Comparison of ENCODE assay signal across 19 mouse cellular contexts in the genomic region with DNA sequence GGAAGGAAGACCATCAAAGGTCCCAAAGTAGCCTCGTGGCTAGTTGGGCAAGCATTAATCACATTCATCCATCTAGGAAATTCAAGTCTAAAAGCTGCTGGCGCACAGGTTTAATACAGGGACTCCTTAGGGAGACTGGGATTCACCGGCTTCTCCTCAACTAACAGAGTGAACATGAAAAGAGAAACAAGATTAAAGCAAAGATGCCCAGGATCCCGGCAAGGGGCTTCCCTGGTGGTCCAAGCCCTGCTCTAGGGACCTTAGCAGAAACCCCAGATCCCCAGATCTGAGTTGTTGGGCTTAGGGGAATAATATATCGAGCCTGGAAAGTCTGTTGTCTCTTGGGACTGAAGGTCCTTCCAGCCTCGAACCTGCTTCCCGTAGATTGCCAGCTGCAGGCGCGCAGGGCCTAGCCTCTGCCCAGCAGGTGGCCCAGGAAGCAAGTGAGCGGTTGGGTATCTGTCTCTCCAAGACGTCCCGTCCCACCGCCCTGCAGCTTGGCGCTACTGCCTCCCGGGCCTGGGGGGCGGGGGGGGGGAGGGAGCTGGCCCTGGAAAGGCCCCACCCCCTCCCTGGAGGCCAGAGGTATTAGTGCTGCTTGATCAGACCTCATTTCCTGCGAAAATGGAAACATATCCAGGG. TPM values are rescaled to one million over a fixed set of nuclear protein-coding genes. Genes with fewer than 3 reads are reported as not detected.
DNase-seq lines count a peak whose midpoint lies in the region; ATAC-seq and TF ChIP-seq lines count a peak whose summit lies in the region.
"Had no signal": no experiment of that assay in that cellular context is flagged by ENCODE, and none has a peak within 500 bp of the region (broad histone marks: within the 10 kb centered on the region; RNA-seq: fewer than 3 reads in every experiment).

No protein-coding gene starts in this region.

- H3K4me3 ChIP-seq in liver, embryonic 14.5 days (ENCODE audit: insufficient read depth in 1 of 2, low read depth in 2 of 2, low read length in 2 of 2): no peak overlapping the region
- no peak overlapping the region for H3K4me3 ChIP-seq in liver, embryonic 12.5 days
- no peak overlapping the region for H3K4me3 ChIP-seq in limb, embryonic 11.5 days (ENCODE audit: low read depth, low read length)
- H3K4me3 ChIP-seq: myocyte had no signal

- H3K4me2 ChIP-seq in liver, embryonic 14.5 days (ENCODE audit: low read depth): no peak overlapping the region
- H3K4me2 ChIP-seq in liver, embryonic 12.5 days: no peak overlapping the region
- H3K4me2 ChIP-seq in limb, embryonic 11.5 days (ENCODE audit: low read depth, severe bottlenecking): no peak overlapping the region

- ATAC-seq in liver, embryonic 14.5 days (ENCODE audit: insufficient read depth): no peak
- ATAC-seq in liver, embryonic 12.5 days: no peak
- ATAC-seq in limb, embryonic 11.5 days (ENCODE audit: insufficient number of reproducible peaks, low FRiP score, low TSS enrichment, low read depth): no peak
- ATAC-seq: forebrain, postnatal 0 days; Patski had no signal

- 5% methylated on average over 17 of the region's 17 CpGs for WGBS in liver, embryonic 14.5 days (ENCODE audit: insufficient replicate concordance)
- WGBS in liver, embryonic 12.5 days (ENCODE audit: insufficient replicate concordance): 6% methylated on average over 17 of the region's 17 CpGs
- 3% methylated on average over 17 of the region's 17 CpGs for WGBS in limb, embryonic 11.5 days

- no peak overlapping the region for H3K27ac ChIP-seq in liver, embryonic 14.5 days
- no peak overlapping the region for H3K27ac ChIP-seq in liver, embryonic 12.5 days
- no peak overlapping the region for H3K27ac ChIP-seq in limb, embryonic 11.5 days (replicated peaks; ENCODE audit: low read depth, low read length)
- H3K27ac ChIP-seq: embryonic facial prominence, embryonic 13.5 days; limb, embryonic 15.5 days had no signal

- intact Hi-C loops in left cerebral cortex, postnatal 36 days (cut with DNase I): loop anchor here (5.0 kb wide), 2 partner anchors 80 to 525 kb away; partner anchors contain the start of gene Npm3

- H3K27me3 ChIP-seq in liver, embryonic 14.5 days (ENCODE audit: control insufficient read depth, insufficient read depth, low read length): peaks cover 63% of the 10 kb centered on the region
- H3K27me3 ChIP-seq in liver, embryonic 12.5 days (replicated peaks): peaks cover 93% of the 10 kb centered on the region
- peaks cover 63% of the 10 kb centered on the region for H3K27me3 ChIP-seq in limb, embryonic 11.5 days (ENCODE audit: control insufficient read depth, insufficient read depth, low read length)

- no peaks in the 10 kb centered on the region for H3K9me3 ChIP-seq in liver, embryonic 14.5 days (ENCODE audit: control insufficient read depth, low read length)
- H3K9me3 ChIP-seq in liver, embryonic 12.5 days (replicated peaks): no peaks in the 10 kb centered on the region
- no peaks in the 10 kb centered on the region for H3K9me3 ChIP-seq in limb, embryonic 11.5 days (ENCODE audit: control insufficient read depth, low read length)
- H3K9me3 ChIP-seq: embryonic facial prominence, embryonic 13.5 days; limb, embryonic 15.5 days had no signal

- H3K9ac ChIP-seq in liver, embryonic 14.5 days (replicated peaks): no peak overlapping the region
- H3K9ac ChIP-seq in liver, embryonic 12.5 days: no peak overlapping the region
- H3K9ac ChIP-seq in limb, embryonic 11.5 days (ENCODE audit: low read length): no peak overlapping the region
- H3K9ac ChIP-seq: forebrain, postnatal 0 days; limb, embryonic 15.5 days had no signal

- H3K36me3 ChIP-seq in liver, embryonic 14.5 days (replicated peaks; ENCODE audit: control insufficient read depth, insufficient read depth, low read depth): no peaks in the 10 kb centered on the region
- no peaks in the 10 kb centered on the region for H3K36me3 ChIP-seq in liver, embryonic 12.5 days
- H3K36me3 ChIP-seq in limb, embryonic 11.5 days (ENCODE audit: control insufficient read depth, insufficient read depth, low read length): no peaks in the 10 kb centered on the region
- H3K36me3 ChIP-seq: embryonic facial prominence, embryonic 13.5 days; limb, embryonic 15.5 days had no signal

- DNase-seq in embryo, embryonic 10 days (ENCODE audit: low spot score): peak; percentile 47
- no peak for DNase-seq in embryo, embryonic 11 days
- DNase-seq in liver, embryonic 14.5 days (ENCODE audit: low read depth in 3 of 3, low spot score in 3 of 3): no peak
- DNase-seq in ES-CJ7 (ENCODE audit: low read depth, low spot score): peak; percentile 57
- peak; percentile 52 for DNase-seq in limb, embryonic 11.5 days (ENCODE audit: low spot score)
- DNase-seq in adrenal gland, postnatal 4 days (ENCODE audit: low spot score in 2 of 2): no peak
- no peak for DNase-seq in left cerebral cortex, postnatal 36 days (ENCODE audit: low spot score in 2 of 2)
- DNase-seq: adrenal gland, postnatal 10 days; forebrain, postnatal 0 days; lung, postnatal 36 days had no signal

- H3K4me1 ChIP-seq in liver, embryonic 14.5 days (replicated peaks; ENCODE audit: control insufficient read depth in 2 of 2, insufficient read depth in 2 of 2, low read length in 1 of 2): peaks cover 0 to 2% of the 10 kb centered on the region in 2 experiments; a peak in 1 of 4 replicates
- peaks cover 10% of the 10 kb centered on the region for H3K4me1 ChIP-seq in liver, embryonic 12.5 days
- H3K4me1 ChIP-seq in limb, embryonic 11.5 days (ENCODE audit: control insufficient read depth, insufficient read depth, low read length): peaks cover 11% of the 10 kb centered on the region

- TF ChIP-seq EP300 in liver, embryonic 14.5 days (IDR thresholded peaks at IDR 0.05; ENCODE audit: low read depth): no peak

- TF ChIP-seq CTCF in liver, embryonic 14.5 days (IDR thresholded peaks at IDR 0.05; ENCODE audit: low read depth): peak; percentile 41

RNA-seq across cellular contexts. Expression of gene Lbx1, which starts 13.3 kb away (rescaled TPM):
- not detected in 2 replicates for polyA plus RNA-seq in liver, embryonic 14.5 days (2012; rRNA removed)
- not detected in 2 replicates for polyA plus RNA-seq in liver, embryonic 14.5 days (2014; fragmentation: Nextera tagmentation; extraction: Ambion mirVana)
- 0.07 and 0.08 TPM in 2 replicates for polyA plus RNA-seq in liver, embryonic 12.5 days (2016; fragmentation: Nextera tagmentation; extraction: Ambion mirVana)
- polyA plus RNA-seq in limb, embryonic 11.5 days (2014; fragmentation: Nextera tagmentation; extraction: Ambion mirVana): 5.0 and 5.1 TPM in 2 replicates
- total RNA-seq in adrenal gland, postnatal 4 days (2021): under 1 TPM; 0.11 to 0.22 TPM
- total RNA-seq in left cerebral cortex, postnatal 36 days (2021): not detected
- total RNA-seq: forebrain, postnatal 0 days; granulocyte monocyte progenitor cell, adult 5-6 weeks; layer of hippocampus, postnatal 14 days had no signal
- polyA plus RNA-seq: forebrain, postnatal 0 days; heart, postnatal 0 days; Patski; spleen, adult 2 months had no signal

Comparison
In these comparisons a context has a peak if more than half of its experiments do, and no peak if none do; other contexts are left out.
1. DNase-seq: peak in embryo, embryonic 10 days (single experiment), ES-CJ7 (single experiment) and limb, embryonic 11.5 days (single experiment); none in embryo, embryonic 11 days (single experiment), liver, embryonic 14.5 days (0 of 3), adrenal gland, postnatal 4 days (0 of 2) and left cerebral cortex, postnatal 36 days (0 of 2).